Mouse (Mus musculus) thymus, adult 2 months (tissue): ENCODE results near the gene Mdfic.

Experiments used
- CTCF ChIP-seq: fragments of 200-500 bp; IDR thresholded peaks from 2 replicates; pipeline ENCODE4 v1.5.1; 2012; ENCODE audit warnings: mild to moderate bottlenecking, control low read depth, low read length, moderate library complexity, borderline replicate concordance; ENCODE audit not compliant: control insufficient read depth, poor library complexity, insufficient read depth; ENCODE audit errors: extremely low read depth
- POLR2A ChIP-seq: fragments of 200-500 bp; IDR thresholded peaks from 2 replicates; pipeline ENCODE4 v1.6.1; 2012; ENCODE audit warnings: mild to moderate bottlenecking, low read length, control low read depth, moderate library complexity; ENCODE audit not compliant: control insufficient read depth, poor library complexity, insufficient read depth; ENCODE audit errors: extremely low read depth

DNA sequence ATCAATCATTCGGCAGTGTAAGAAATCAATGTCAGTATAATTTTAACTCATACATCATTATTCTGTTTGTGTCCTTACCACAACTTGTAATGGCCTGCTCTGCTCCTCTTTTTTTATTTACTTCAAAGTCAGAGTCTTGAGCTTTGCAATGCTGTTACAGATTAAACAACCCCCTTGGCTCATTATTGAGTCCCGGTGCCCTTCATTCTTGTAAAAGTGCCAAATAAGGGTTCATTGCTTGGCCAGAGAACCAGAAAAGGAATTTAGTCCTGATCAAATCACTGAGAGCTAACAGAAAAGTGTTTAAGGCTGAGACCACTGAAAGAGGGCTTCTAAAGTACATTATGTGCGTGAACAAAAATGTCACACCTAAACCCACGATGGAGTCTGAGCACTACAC, 10.2 kb downstream of the Mdfic start:
- TF ChIP-seq POLR2A: no peak
- TF ChIP-seq CTCF: no peak
